In the genomic region with DNA sequence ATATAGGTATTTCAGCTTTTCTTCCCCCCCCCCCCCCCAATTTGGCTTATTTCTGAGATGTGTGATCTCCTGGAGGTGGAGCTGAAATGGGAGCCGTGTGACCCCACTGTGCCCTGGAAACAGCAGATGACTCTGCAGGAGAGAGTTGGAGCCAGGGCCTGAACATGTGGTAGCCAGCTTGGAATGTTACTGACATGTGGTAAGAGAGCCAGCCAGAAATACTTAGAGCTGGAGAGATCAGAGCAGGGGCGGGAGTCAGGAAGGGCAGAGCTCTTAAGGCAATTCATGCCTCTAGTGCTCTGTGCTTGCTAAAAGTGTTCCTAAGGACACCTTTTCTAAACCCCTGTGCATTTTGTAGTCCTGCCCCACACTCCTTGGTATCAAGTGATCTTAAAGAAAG, we compare ENCODE assay signal across 9 mouse cellular contexts. TPM values are rescaled to one million over a fixed set of nuclear protein-coding genes. Genes with fewer than 3 reads are reported as not detected.
A peak's percentile ranks its signal among the peaks of the same experiment; 100 is the strongest.
DNase-seq lines count a peak whose midpoint lies in the region; ATAC-seq and TF ChIP-seq lines count a peak whose summit lies in the region.
"Had no signal": no experiment of that assay in that cellular context is flagged by ENCODE, and none has a peak within 500 bp of the region (broad histone marks: within the 10 kb centered on the region; RNA-seq: fewer than 3 reads in every experiment).

No protein-coding gene starts in this region.

- H3K27me3 ChIP-seq in embryonic facial prominence, embryonic 15.5 days, result no peaks in the 10 kb centered on the region
- H3K27me3 ChIP-seq in heart, postnatal 0 days (ENCODE audit: control insufficient read depth, insufficient read depth, low read length), result no peaks in the 10 kb centered on the region

- no peak for TF ChIP-seq EP300 in heart, postnatal 0 days (IDR thresholded peaks at IDR 0.05; ENCODE audit: low read depth)

- peak; percentile 82 for ATAC-seq in embryonic facial prominence, embryonic 15.5 days (ENCODE audit: insufficient number of reproducible peaks, low FRiP score, low TSS enrichment, low read depth)
- peak; percentile 87 for ATAC-seq in heart, postnatal 0 days (ENCODE audit: insufficient read depth, low read depth)
- ATAC-seq in CD4-positive, CD25-positive, alpha-beta regulatory T cell, adult 4 months, result no peak
- ATAC-seq in activated CD4-positive, CD25-positive, alpha-beta regulatory T cell, adult 4 months, result no peak

- intact Hi-C loops in left cerebral cortex, postnatal 4 days (cut with DNase I), result no loop called here

- no peaks in the 10 kb centered on the region for H3K9me3 ChIP-seq in embryonic facial prominence, embryonic 15.5 days (replicated peaks)
- no peaks in the 10 kb centered on the region for H3K9me3 ChIP-seq in heart, postnatal 0 days (replicated peaks; ENCODE audit: control insufficient read depth, low read length)

- 13% methylated on average over 2 of the region's 2 CpGs for WGBS in embryonic facial prominence, embryonic 15.5 days
- 13% methylated on average over 2 of the region's 2 CpGs for WGBS in heart, postnatal 0 days

- peak overlapping the region; percentile 71; the same call in 1 of the 2 replicates for H3K27ac ChIP-seq in embryonic facial prominence, embryonic 15.5 days (replicated peaks)
- H3K27ac ChIP-seq in heart, postnatal 0 days (ENCODE audit: low read depth), result no peak overlapping the region

- H3K4me3 ChIP-seq in embryonic facial prominence, embryonic 15.5 days (replicated peaks), result no peak overlapping the region
- H3K4me3 ChIP-seq in heart, postnatal 0 days (ENCODE audit: low read depth, low read length), result no peak overlapping the region

- DNase-seq in left cerebral cortex, postnatal 4 days, result peak; percentile 23
- no peak for DNase-seq in left cerebral cortex, adult 18-20 months (ENCODE audit: low spot score in 2 of 2)
- peak; percentile 85 for DNase-seq in heart, postnatal 0 days (ENCODE audit: low spot score)
- peak; percentile 77 for DNase-seq in lung, postnatal 36 days
- DNase-seq in frontal cortex, postnatal 14 days (ENCODE audit: low spot score in 2 of 2), result no peak

- H3K4me2 ChIP-seq in embryonic facial prominence, embryonic 15.5 days (replicated peaks), result no peak overlapping the region
- no peak overlapping the region for H3K4me2 ChIP-seq in heart, postnatal 0 days (ENCODE audit: low read depth, low read length)

- peaks cover 40% of the 10 kb centered on the region for H3K36me3 ChIP-seq in embryonic facial prominence, embryonic 15.5 days
- peaks cover 54% of the 10 kb centered on the region for H3K36me3 ChIP-seq in heart, postnatal 0 days (replicated peaks; ENCODE audit: control insufficient read depth, insufficient read depth, low read length)

- TF ChIP-seq CTCF in heart, postnatal 0 days (IDR thresholded peaks at IDR 0.05; ENCODE audit: low read depth), result no peak

- H3K4me1 ChIP-seq in embryonic facial prominence, embryonic 15.5 days, result peaks cover 26% of the 10 kb centered on the region
- H3K4me1 ChIP-seq in heart, postnatal 0 days (ENCODE audit: control insufficient read depth, insufficient read depth), result peaks cover 17% of the 10 kb centered on the region

- H3K9ac ChIP-seq in embryonic facial prominence, embryonic 15.5 days, result no peak overlapping the region
- no peak overlapping the region for H3K9ac ChIP-seq in heart, postnatal 0 days (replicated peaks; ENCODE audit: low read depth, low read length)

RNA-seq across cellular contexts. Expression of gene Mrc2, which starts 10.0 kb away (rescaled TPM):
- 10 to 100 TPM; 13.4 to 13.5 TPM for total RNA-seq in left cerebral cortex, postnatal 4 days (2021)
- 1 to 10 TPM; 7.3 to 7.9 TPM for total RNA-seq in left cerebral cortex, adult 18-20 months (2021)
- polyA plus RNA-seq in embryonic facial prominence, embryonic 15.5 days (2015; fragmentation: Nextera tagmentation; extraction: Ambion mirVana), result 34.5 and 35.7 TPM in 2 replicates
- total RNA-seq in heart, postnatal 0 days (2014; rRNA removed; ENCODE audit: low replicate concordance), result 22.6 and 32.2 TPM in 2 replicates
- 3.0 and 3.1 TPM in 2 replicates for polyA plus RNA-seq in heart, postnatal 0 days (2015; fragmentation: Nextera tagmentation; extraction: Ambion mirVana)
- polyA plus RNA-seq in CD4-positive, CD25-positive, alpha-beta regulatory T cell, adult 4 months (2017; shearing (Covaris generic)), result not detected
- not detected for polyA plus RNA-seq in activated CD4-positive, CD25-positive, alpha-beta regulatory T cell, adult 4 months (2017; shearing (Covaris generic))
- total RNA-seq: common myeloid progenitor, adult 5-6 weeks had no signal

Comparison
In these comparisons a context has a peak if more than half of its experiments do, and no peak if none do; other contexts are left out.
1. DNase-seq: peak in left cerebral cortex, postnatal 4 days (single experiment), heart, postnatal 0 days (single experiment) and lung, postnatal 36 days (single experiment); none in left cerebral cortex, adult 18-20 months (0 of 2) and frontal cortex, postnatal 14 days (0 of 2).
2. ATAC-seq: peak in embryonic facial prominence, embryonic 15.5 days (single experiment) and heart, postnatal 0 days (single experiment); none in CD4-positive, CD25-positive, alpha-beta regulatory T cell, adult 4 months (single experiment) and activated CD4-positive, CD25-positive, alpha-beta regulatory T cell, adult 4 months (single experiment).